Mouse (Mus musculus) CD4-positive, CD25-positive, alpha-beta regulatory T cell, adult 9 weeks (primary cell): Measurements from ENCODE around the gene Pou4f1. TPM values are rescaled to one million over a fixed set of nuclear protein-coding genes. Genes with fewer than 3 reads are reported as not detected.

Experiments used
- polyA plus RNA-seq: library from polyadenylated mRNA; unstranded; fragments of 100-300 nt; shearing (Covaris generic); gene quantifications from one replicate; pipeline ENCODE4 v1.2.1, GENCODE M21; 2017

Pou4f1 gene
- polyA plus RNA-seq: 0.11 TPM

DNA sequence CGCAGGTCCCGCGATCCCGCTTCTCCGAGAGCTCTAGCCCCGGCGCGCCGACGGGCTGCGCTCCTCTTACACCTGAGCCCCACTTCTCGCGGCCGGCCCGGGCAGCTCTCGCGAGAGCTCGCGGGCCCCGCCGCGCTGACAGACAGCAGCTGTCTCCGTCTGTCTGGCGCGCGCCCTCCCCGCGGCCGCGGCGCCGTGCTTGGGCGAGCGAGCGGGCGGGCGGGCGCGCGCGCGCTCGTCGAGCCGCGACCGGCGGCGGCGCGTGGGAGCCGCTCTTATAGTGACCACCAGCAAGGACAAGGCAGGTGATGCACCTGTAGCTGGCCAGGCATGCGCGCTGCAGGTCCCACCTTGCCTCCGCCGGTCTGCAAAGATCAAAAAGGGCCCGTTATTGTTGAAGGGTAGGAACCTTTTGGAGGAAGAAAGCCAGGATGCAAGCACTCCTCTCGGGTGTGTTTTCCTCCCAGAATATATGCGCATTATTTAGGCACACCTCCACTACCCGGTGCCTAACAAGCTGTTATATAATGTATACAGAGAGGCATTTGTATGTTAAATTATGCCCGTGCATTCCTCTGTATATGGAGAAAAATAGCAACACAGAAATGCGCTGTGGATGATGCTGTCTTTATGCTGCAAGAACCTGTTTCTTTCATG lies at the start of gene Pou4f1:
TSS of gene Pou4f1 (minus strand) at position 34 of the 657 bp plus-strand sequence.

Other genes with a start within 250 kb of the Pou4f1 start
- 31.1 TPM for gene Rnf219, start 54.6 kb upstream of the Pou4f1 start, polyA plus RNA-seq